Mouse (Mus musculus) bone marrow macrophage, adult 2 months (primary cell): Measurements from ENCODE around the gene Coro2a. TPM values are rescaled to one million over a fixed set of nuclear protein-coding genes. Genes with fewer than 3 reads are reported as not detected.

Experiments
- H3K27ac ChIP-seq: 2 replicates; pipeline ENCODE4 v1.5.1; 2012; ENCODE audit warnings: low read depth, low read length; ENCODE audit not compliant: insufficient read depth
- H3K4me1 ChIP-seq: 2 replicates; pipeline ENCODE4 v1.6.1; 2012; ENCODE audit warnings: low read length; ENCODE audit not compliant: control insufficient read depth, insufficient read depth
- H3K4me3 ChIP-seq: 2 replicates; pipeline ENCODE4 v1.5.1; 2012; ENCODE audit warnings: mild to moderate bottlenecking, low read length, moderate library complexity; ENCODE audit not compliant: insufficient read depth
- CTCF ChIP-seq: IDR thresholded peaks from 2 replicates; pipeline ENCODE4 v1.5.1; 2012; ENCODE audit warnings: low read depth, mild to moderate bottlenecking, low read length, moderate library complexity
- POLR2A ChIP-seq: IDR thresholded peaks from 2 replicates; pipeline ENCODE4 v1.6.1; 2012; ENCODE audit warnings: mild to moderate bottlenecking, low read depth, low read length, borderline replicate concordance
- polyA plus RNA-seq: library from polyadenylated mRNA; stranded (reverse); fragments of >200 nt; gene quantifications from 2 replicates; pipeline ENCODE4 v1.2.4, GENCODE M21; 2012; ENCODE audit not compliant: missing spikeins, insufficient read depth, insufficient read length

Gene Coro2a
- polyA plus RNA-seq, 1 experiment, result 59.7 TPM

- Histone ChIP-seq H3K27ac (peak overlapping the region; percentile 74), H3K4me3 (no peak overlapping the region), H3K4me1 (peaks cover 67% of the 10 kb centered on the region)
- TF ChIP-seq POLR2A (no peak), CTCF (no peak)
Observed at GRCm38 (mm10) chr4:46555762-46556161, 46.2 kb downstream of the Coro2a start.

- H3K4me1 ChIP-seq, result peaks cover 71% of the 10 kb centered on the region
- H3K27ac ChIP-seq, result peak overlapping the region; percentile 96
- TF ChIP-seq POLR2A (no peak), CTCF (no peak)
- no peak overlapping the region for H3K4me3 ChIP-seq
Observed at GRCm38 (mm10) chr4:46554295-46555069, 47.5 kb downstream of the Coro2a start.

- no peak for TF ChIP-seq CTCF
- no peak for TF ChIP-seq POLR2A
- peaks cover 68% of the 10 kb centered on the region for H3K4me1 ChIP-seq
- H3K27ac ChIP-seq, result peak overlapping the region; percentile 96
- H3K4me3 ChIP-seq, result no peak overlapping the region
Observed at GRCm38 (mm10) chr4:46553864-46554263, 48.1 kb downstream of the Coro2a start.

GRCm38 (mm10) chr4:46550406-46550805 is 51.6 kb downstream of the Coro2a start:
- Histone ChIP-seq H3K4me3 (no peak overlapping the region), H3K4me1 (peaks cover 38% of the 10 kb centered on the region), H3K27ac (no peak overlapping the region)
- TF ChIP-seq POLR2A (no peak), CTCF (no peak)

- peaks cover 35% of the 10 kb centered on the region for H3K4me1 ChIP-seq
Observed at GRCm38 (mm10) chr4:46549979-46550378, 52.0 kb downstream of the Coro2a start.

GRCm38 (mm10) chr4:46546709-46547108 is 55.3 kb downstream of the Coro2a start:
- no peak overlapping the region for H3K4me3 ChIP-seq
- peaks cover 14% of the 10 kb centered on the region for H3K4me1 ChIP-seq
- TF ChIP-seq POLR2A (no peak), CTCF (no peak)
- no peak overlapping the region for H3K27ac ChIP-seq

More at GRCm38 (mm10) chr4:46549979-46550378, 52.0 kb downstream of the Coro2a start:
- H3K27ac ChIP-seq, result no peak overlapping the region
- H3K4me3 ChIP-seq, result no peak overlapping the region
- no peak for TF ChIP-seq POLR2A

GRCm38 (mm10) chr4:46545498-46545897 is 56.5 kb downstream of the Coro2a start:
- no peak for TF ChIP-seq CTCF
- no peak for TF ChIP-seq POLR2A
- peaks cover 9% of the 10 kb centered on the region for H3K4me1 ChIP-seq
- H3K4me3 ChIP-seq, result no peak overlapping the region
- no peak overlapping the region for H3K27ac ChIP-seq

GRCm38 (mm10) chr4:46544313-46544712 is 57.7 kb downstream of the Coro2a start:
- Histone ChIP-seq H3K27ac (no peak overlapping the region), H3K4me1 (no peaks in the 10 kb centered on the region), H3K4me3 (no peak overlapping the region)
- no peak for TF ChIP-seq POLR2A
- peak; percentile 60; the same call in 1 of the 2 replicates for TF ChIP-seq CTCF

GRCm38 (mm10) chr4:46543366-46544050 is 58.5 kb downstream of the Coro2a start:
- no peak for TF ChIP-seq POLR2A
- no peak for TF ChIP-seq CTCF

GRCm38 (mm10) chr4:46541707-46542106 is 60.3 kb downstream of the Coro2a start:
- Histone ChIP-seq H3K4me3 (no peak overlapping the region), H3K27ac (no peak overlapping the region), H3K4me1 (no peaks in the 10 kb centered on the region)
- TF ChIP-seq CTCF, result no peak

More at GRCm38 (mm10) chr4:46543366-46544050, 58.5 kb downstream of the Coro2a start:
- Histone ChIP-seq H3K27ac (no peak overlapping the region), H3K4me3 (no peak overlapping the region), H3K4me1 (no peaks in the 10 kb centered on the region)
